Mouse (Mus musculus) gastrocnemius, postnatal 4 days (tissue): ENCODE data around the gene Casq1. TPM values are rescaled to one million over a fixed set of nuclear protein-coding genes. Genes with fewer than 3 reads are reported as not detected.
A peak's percentile ranks its signal among the peaks of the same experiment; 100 is the strongest.

Experiments used
- DNase-seq, 2 experiments: peaks; one replicate each; pipeline ENCODE4 v3.0.0; 2021 to 2022; ENCODE audit warnings: low spot score in 2 of 2, mixed read lengths in 2 of 2
- total RNA-seq, 2 experiments: library from RNA; stranded (reverse); gene quantifications; 2 replicates each; pipeline ENCODE4 v1.2.3; 2021

Gene Casq1
- total RNA-seq, 2 experiments from 2014 or later = 2,015 to 2,024 TPM

GRCm38 (mm10) chr1:172206141-172206917 lies 13.3 kb downstream of the Casq1 start, which contains the start of gene Pea15a:
Gene Pea15a, minus strand, starts transcription at chr1:172206804.
- DNase-seq = peak; percentile 64 to 83

GRCm38 (mm10) chr1:172205741-172206087 lies 14.0 kb downstream of the Casq1 start:
- no peak for DNase-seq

GRCm38 (mm10) chr1:172204814-172205740 lies 14.6 kb downstream of the Casq1 start:
- DNase-seq = no peak

- no peak for DNase-seq
These were observed 15.4 kb downstream of the Casq1 start for GRCm38 (mm10) chr1:172204033-172204813.

GRCm38 (mm10) chr1:172203566-172203965 lies 16.1 kb downstream of the Casq1 start:
- no peak for DNase-seq

GRCm38 (mm10) chr1:172202894-172203522 lies 16.7 kb downstream of the Casq1 start:
- DNase-seq = no peak

- no peak for DNase-seq
These were observed 17.4 kb downstream of the Casq1 start for GRCm38 (mm10) chr1:172201967-172202880.

GRCm38 (mm10) chr1:172200871-172201447 lies 18.7 kb downstream of the Casq1 start:
- no peak for DNase-seq

GRCm38 (mm10) chr1:172200161-172200560 lies 19.5 kb downstream of the Casq1 start:
- DNase-seq = no peak

- DNase-seq = no peak
These were observed 20.7 kb downstream of the Casq1 start for GRCm38 (mm10) chr1:172198996-172199395.

GRCm38 (mm10) chr1:172198316-172198715 lies 21.4 kb downstream of the Casq1 start:
- DNase-seq = no peak

GRCm38 (mm10) chr1:172197851-172198250 lies 21.8 kb downstream of the Casq1 start:
- DNase-seq = no peak

GRCm38 (mm10) chr1:172197146-172197545 lies 22.5 kb downstream of the Casq1 start:
- DNase-seq = no peak

GRCm38 (mm10) chr1:172194435-172194834 lies 25.2 kb downstream of the Casq1 start:
- peak in 1 of 2 experiments; percentile 8 for DNase-seq

GRCm38 (mm10) chr1:172192217-172192616 lies 27.5 kb downstream of the Casq1 start:
- DNase-seq = no peak

- DNase-seq = no peak
These were observed 28.1 kb downstream of the Casq1 start for GRCm38 (mm10) chr1:172191578-172191977.

GRCm38 (mm10) chr1:172188891-172189290 lies 30.8 kb downstream of the Casq1 start:
- DNase-seq = no peak

GRCm38 (mm10) chr1:172186401-172187289 lies 33.0 kb downstream of the Casq1 start:
- no peak for DNase-seq
